Mouse (Mus musculus): ENCODE measurements around the gene Cbr1.

- TF ChIP-seq POLR2A (IDR thresholded peaks at IDR 0.05; ENCODE audit: control insufficient read depth, extremely low read depth, insufficient read depth, low read length, poor library complexity), result no peak
- no peak for TF ChIP-seq CTCF (IDR thresholded peaks at IDR 0.05; ENCODE audit: borderline replicate concordance, control insufficient read depth, extremely low read depth, insufficient read depth, low read length, poor library complexity)
Observed at GRCm38 (mm10) chr16:93590915-93591314, 14.7 kb upstream of the Cbr1 start.

Measured in thymus, adult 2 months (tissue).